ENCODE assay signal across 10 mouse cellular contexts in the genomic region with DNA sequence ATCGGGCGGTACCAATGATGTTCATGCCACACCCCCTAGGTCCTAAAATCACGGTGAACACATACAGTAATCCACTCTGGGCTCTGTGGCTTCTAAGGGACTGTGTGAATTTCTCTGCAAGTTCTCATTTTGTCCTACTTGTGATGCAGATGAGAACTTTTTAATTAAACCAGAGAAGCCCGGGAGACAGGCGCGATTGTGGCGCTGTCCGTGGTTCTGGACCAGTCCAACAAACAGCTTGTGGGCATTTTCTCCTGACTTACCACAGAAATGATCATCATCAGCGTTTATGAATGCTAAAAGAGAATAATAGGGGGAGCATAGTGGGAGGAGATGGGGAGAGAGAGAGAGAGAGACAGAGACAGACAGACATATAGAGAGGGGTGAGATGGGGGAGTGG.
DNase-seq lines count a peak whose midpoint lies in the region; ATAC-seq and TF ChIP-seq lines count a peak whose summit lies in the region.
"Had no signal": no experiment of that assay in that cellular context is flagged by ENCODE, and none has a peak within 500 bp of the region (broad histone marks: within the 10 kb centered on the region; RNA-seq: fewer than 3 reads in every experiment).

No protein-coding gene starts in this region.

- TF ChIP-seq CTCF in kidney, postnatal 0 days (IDR thresholded peaks at IDR 0.05; ENCODE audit: low read depth): no peak
- TF ChIP-seq CTCF in ES-Bruce4 (IDR thresholded peaks at IDR 0.05; ENCODE audit: low read depth, low read length): no peak

- H3K4me1 ChIP-seq in kidney, postnatal 0 days (replicated peaks; ENCODE audit: insufficient read depth, low read length): 0 out of 2 replicates have a peak, but pooled peaks cover 4% of the 10 kb centered on the region
- peaks cover 23% of the 10 kb centered on the region for H3K4me1 ChIP-seq in kidney, embryonic 15.5 days
- H3K4me1 ChIP-seq in ES-Bruce4 (ENCODE audit: control insufficient read depth, insufficient read depth, low read length): no peaks in the 10 kb centered on the region
- H3K4me1 ChIP-seq in limb, embryonic 14.5 days (ENCODE audit: control insufficient read depth, insufficient read depth, low read length): peaks cover 13% of the 10 kb centered on the region

- no peaks in the 10 kb centered on the region for H3K9me3 ChIP-seq in kidney, postnatal 0 days (replicated peaks; ENCODE audit: low read length)
- H3K9me3 ChIP-seq in kidney, embryonic 15.5 days (replicated peaks): no peaks in the 10 kb centered on the region
- H3K9me3 ChIP-seq in ES-Bruce4 (replicated peaks; ENCODE audit: control insufficient read depth, insufficient read depth, low read length, poor library complexity, severe bottlenecking): peaks cover 4% of the 10 kb centered on the region; the same call in 1 of the 2 replicates
- no peaks in the 10 kb centered on the region for H3K9me3 ChIP-seq in limb, embryonic 14.5 days (ENCODE audit: control insufficient read depth, low read length)
- H3K9me3 ChIP-seq: forebrain, embryonic 15.5 days; hindbrain, embryonic 12.5 days had no signal

- DNase-seq in kidney, postnatal 0 days (ENCODE audit: low spot score): peak; percentile 65
- DNase-seq in Muller cell, postnatal 12 days (ENCODE audit: inconsistent ontology term): peak; percentile 38
- peak; percentile 51 for DNase-seq in limb, embryonic 14.5 days (ENCODE audit: low spot score)
- DNase-seq in left cerebral cortex, adult 8-10 months (ENCODE audit: low spot score in 2 of 2): no peak

- H3K36me3 ChIP-seq in kidney, postnatal 0 days (ENCODE audit: insufficient read depth, low read length): no peaks in the 10 kb centered on the region
- no peaks in the 10 kb centered on the region for H3K36me3 ChIP-seq in kidney, embryonic 15.5 days
- no peaks in the 10 kb centered on the region for H3K36me3 ChIP-seq in ES-Bruce4 (ENCODE audit: control insufficient read depth, insufficient read depth, low read length, poor library complexity, severe bottlenecking)
- H3K36me3 ChIP-seq in limb, embryonic 14.5 days (ENCODE audit: control insufficient read depth, insufficient read depth, low read length): no peaks in the 10 kb centered on the region
- H3K36me3 ChIP-seq: embryonic facial prominence, embryonic 12.5 days; forebrain, embryonic 15.5 days; hindbrain, embryonic 12.5 days had no signal

- no peak overlapping the region for H3K9ac ChIP-seq in kidney, postnatal 0 days (ENCODE audit: low read depth, low read length)
- H3K9ac ChIP-seq in kidney, embryonic 15.5 days: no peak overlapping the region
- H3K9ac ChIP-seq in ES-Bruce4 (ENCODE audit: low read depth, poor library complexity, severe bottlenecking): no peak overlapping the region
- no peak overlapping the region for H3K9ac ChIP-seq in limb, embryonic 14.5 days (ENCODE audit: low read depth, low read length, severe bottlenecking)
- H3K9ac ChIP-seq: embryonic facial prominence, embryonic 12.5 days; forebrain, embryonic 15.5 days; hindbrain, embryonic 12.5 days had no signal

- no peaks in the 10 kb centered on the region for H3K27me3 ChIP-seq in kidney, postnatal 0 days (ENCODE audit: insufficient read depth, low read length)
- no peaks in the 10 kb centered on the region for H3K27me3 ChIP-seq in kidney, embryonic 15.5 days
- no peaks in the 10 kb centered on the region for H3K27me3 ChIP-seq in ES-Bruce4 (ENCODE audit: control insufficient read depth, insufficient read depth, low read length, poor library complexity, severe bottlenecking)
- H3K27me3 ChIP-seq in limb, embryonic 14.5 days (ENCODE audit: control insufficient read depth, insufficient read depth, low read length): no peaks in the 10 kb centered on the region
- H3K27me3 ChIP-seq: embryonic facial prominence, embryonic 12.5 days; forebrain, embryonic 15.5 days; hindbrain, embryonic 12.5 days had no signal

- H3K27ac ChIP-seq in kidney, postnatal 0 days: no peak overlapping the region
- H3K27ac ChIP-seq in kidney, embryonic 15.5 days: no peak overlapping the region
- H3K27ac ChIP-seq in ES-Bruce4 (ENCODE audit: insufficient read depth, low read length): no peak overlapping the region
- no peak overlapping the region for H3K27ac ChIP-seq in limb, embryonic 14.5 days (replicated peaks; ENCODE audit: low read depth, low read length)
- H3K27ac ChIP-seq: embryonic facial prominence, embryonic 12.5 days; forebrain, embryonic 15.5 days; hindbrain, embryonic 12.5 days had no signal

- no peak for TF ChIP-seq EP300 in ES-Bruce4 (IDR thresholded peaks at IDR 0.05; ENCODE audit: insufficient read depth, low read depth, low read length)

- H3K4me2 ChIP-seq in kidney, postnatal 0 days (ENCODE audit: low read length): no peak overlapping the region
- H3K4me2 ChIP-seq in kidney, embryonic 15.5 days: no peak overlapping the region
- H3K4me2 ChIP-seq in limb, embryonic 14.5 days (replicated peaks; ENCODE audit: low read depth, low read length, severe bottlenecking): peak overlapping the region; percentile 27; the same call in 1 of the 2 replicates
- H3K4me2 ChIP-seq: embryonic facial prominence, embryonic 12.5 days; forebrain, embryonic 15.5 days; hindbrain, embryonic 12.5 days had no signal

- WGBS in kidney, postnatal 0 days: 22% methylated on average over 9 of the region's 9 CpGs
- 24% methylated on average over 9 of the region's 9 CpGs for WGBS in kidney, embryonic 15.5 days
- 24% methylated on average over 9 of the region's 9 CpGs for WGBS in limb, embryonic 14.5 days

- H3K4me3 ChIP-seq in kidney, postnatal 0 days (replicated peaks; ENCODE audit: low read depth, low read length): no peak overlapping the region
- no peak overlapping the region for H3K4me3 ChIP-seq in kidney, embryonic 15.5 days (replicated peaks)
- H3K4me3 ChIP-seq in ES-Bruce4 (ENCODE audit: low read depth, low read length): peak overlapping the region; percentile 39; the same call in 1 of the 2 replicates
- no peak overlapping the region for H3K4me3 ChIP-seq in limb, embryonic 14.5 days (replicated peaks; ENCODE audit: low read length)
- H3K4me3 ChIP-seq: embryonic facial prominence, embryonic 12.5 days; forebrain, embryonic 15.5 days; hindbrain, embryonic 12.5 days had no signal

- TF ChIP-seq POLR2A in ES-Bruce4 (IDR thresholded peaks at IDR 0.05; ENCODE audit: insufficient read depth, low read length): no peak
- TF ChIP-seq POLR2A in limb, embryonic 14.5 days (IDR thresholded peaks at IDR 0.05; ENCODE audit: borderline replicate concordance, extremely low read depth, insufficient read depth, insufficient read length): no peak

- no peak for ATAC-seq in kidney, postnatal 0 days (replicated peaks; ENCODE audit: low FRiP score, low read depth)
- ATAC-seq in kidney, embryonic 15.5 days (replicated peaks; ENCODE audit: low FRiP score): no peak
- no peak for ATAC-seq in limb, embryonic 14.5 days (ENCODE audit: low FRiP score, low read depth)
- no peak for ATAC-seq in megakaryocyte-erythroid progenitor cell, adult 5-6 weeks (replicated peaks; ENCODE audit: low FRiP score, low TSS enrichment, poor library complexity, severe bottlenecking)
- ATAC-seq: forebrain, embryonic 15.5 days had no signal

Comparison
In these comparisons a context has a peak if more than half of its experiments do, and no peak if none do; other contexts are left out.
1. DNase-seq: peak in kidney, postnatal 0 days (single experiment), Muller cell, postnatal 12 days (single experiment) and limb, embryonic 14.5 days (single experiment); none in left cerebral cortex, adult 8-10 months (0 of 2).